Mouse (Mus musculus) MEL-GATA-1-ER (cell line): Measurements from ENCODE around the gene Tecpr2.
A peak's percentile ranks its signal among the peaks of the same experiment; 100 is the strongest.

Source experiments
- DNase-seq: peaks from one replicate; pipeline ENCODE4 v3.0.0-alpha.2; 2012; ENCODE audit warnings: low read depth; ENCODE audit errors: extremely low read depth

Tecpr2 gene

DNA sequence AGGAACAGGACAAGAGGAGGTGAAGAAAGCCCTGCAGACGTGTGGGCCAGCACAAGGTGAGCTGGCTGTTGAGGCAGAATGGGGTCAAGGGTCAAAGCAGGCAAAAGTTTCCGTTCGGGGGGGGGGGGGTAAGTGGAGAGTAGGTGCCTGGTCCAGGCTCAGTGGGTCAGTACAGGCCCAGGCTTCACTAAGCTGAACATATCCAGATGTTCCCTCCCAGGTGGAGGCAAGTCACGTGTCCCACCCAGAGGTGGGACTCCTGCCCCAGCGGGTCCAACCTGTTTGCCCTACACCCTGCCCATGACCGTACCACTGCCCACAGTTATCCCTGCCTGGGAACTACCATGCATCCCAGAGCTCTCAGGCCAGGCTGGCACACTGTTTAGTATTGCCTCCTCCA is 116.7 kb downstream of the Tecpr2 start:
- no peak for DNase-seq

- no peak for DNase-seq
These were observed 117.3 kb downstream of the Tecpr2 start for GRCm38 (mm10) chr12:111006339-111006738.

DNA sequence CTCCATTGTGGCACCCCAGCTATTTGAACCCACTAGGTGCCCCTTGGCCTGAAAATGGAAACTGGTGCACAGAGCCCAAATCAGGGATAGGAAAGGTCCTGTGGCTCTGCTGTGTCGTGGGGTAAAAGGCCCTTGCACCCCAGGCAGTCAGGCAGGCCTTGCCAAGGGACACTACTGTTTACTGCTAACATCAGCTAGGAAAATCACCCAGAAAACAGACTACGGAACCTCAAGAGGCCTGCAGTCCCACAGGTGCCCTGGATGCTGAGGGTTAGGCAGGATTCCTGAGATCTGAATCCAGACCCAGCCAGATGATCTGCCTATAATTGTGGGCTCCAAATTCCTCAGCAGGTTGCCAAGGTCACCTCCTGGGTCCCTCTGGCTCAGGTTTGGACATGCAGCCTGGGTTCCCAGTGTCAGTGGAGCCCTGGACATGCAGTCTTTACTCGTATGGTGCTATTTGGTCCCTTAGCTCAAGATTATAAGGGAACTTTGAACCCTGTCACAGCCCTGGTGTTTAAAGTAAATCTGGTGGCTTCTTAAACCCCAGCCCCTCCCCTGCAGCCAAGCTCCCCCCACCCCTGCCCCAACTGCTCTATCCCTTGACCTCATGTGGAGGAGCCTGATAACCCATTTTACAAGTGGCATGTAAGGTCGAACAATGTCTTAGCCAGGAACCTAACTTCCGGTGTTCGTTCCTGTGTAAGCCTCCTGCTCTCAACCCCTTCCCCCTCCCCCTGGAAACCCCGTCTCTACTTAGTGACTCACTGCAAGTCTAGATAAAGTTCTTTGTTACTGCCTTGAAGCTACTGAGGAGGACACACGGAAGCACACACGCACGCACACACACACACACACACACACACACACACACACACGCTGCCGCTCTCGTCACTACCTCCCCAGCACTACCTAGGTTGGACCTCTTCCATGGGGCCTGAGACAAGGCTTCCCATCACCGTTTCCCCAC is 118.4 kb downstream of the Tecpr2 start:
- peak; percentile 95 for DNase-seq

- no peak for DNase-seq
These were observed 119.7 kb downstream of the Tecpr2 start for GRCm38 (mm10) chr12:111008500-111009490.

GRCm38 (mm10) chr12:111009615-111010257 is 120.7 kb downstream of the Tecpr2 start:
- DNase-seq: peak; percentile 27

GRCm38 (mm10) chr12:111016807-111017206 is 127.7 kb downstream of the Tecpr2 start:
- DNase-seq: no peak

- no peak for DNase-seq
These were observed 129.0 kb downstream of the Tecpr2 start for GRCm38 (mm10) chr12:111018068-111018467.

- no peak for DNase-seq
These were observed 130.0 kb downstream of the Tecpr2 start for GRCm38 (mm10) chr12:111019086-111019485.

GRCm38 (mm10) chr12:111021138-111021537 is 132.1 kb downstream of the Tecpr2 start:
- no peak for DNase-seq

DNA sequence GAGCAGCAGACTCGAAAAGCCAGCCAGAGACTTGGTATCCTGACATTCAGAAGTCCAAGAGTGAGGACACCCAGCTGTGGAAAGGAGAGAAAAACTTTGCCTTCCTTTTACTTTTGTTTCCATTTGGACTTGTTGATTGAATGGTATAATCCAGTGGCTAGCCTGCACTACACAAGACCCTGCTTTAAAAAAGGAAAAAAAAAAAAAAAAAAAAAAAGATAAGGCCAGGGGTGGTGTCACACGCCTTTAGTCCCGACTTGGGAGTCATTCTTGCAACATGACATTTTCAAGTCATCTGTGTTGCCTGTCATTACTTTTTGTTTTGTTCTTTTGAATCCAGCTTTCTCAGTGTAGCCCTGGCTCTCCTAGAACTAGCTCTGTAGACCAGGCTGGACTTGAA is 132.5 kb downstream of the Tecpr2 start:
- DNase-seq: no peak
